Mouse (Mus musculus) urinary bladder, adult 18-20 months (tissue): ENCODE data around the gene Tas2r119.

Experiments used
- DNase-seq, 2 experiments: peaks; one replicate each; pipeline ENCODE4 v3.0.0; 2022; ENCODE audit warnings: low spot score in 2 of 2, mixed read lengths in 2 of 2

The Tas2r119 gene

GRCm38 (mm10) chr15:32225394-32225793, 48.3 kb downstream of the Tas2r119 start:
- no peak for DNase-seq

- no peak for DNase-seq
Measured at GRCm38 (mm10) chr15:32226381-32226780, 49.3 kb downstream of the Tas2r119 start.

GRCm38 (mm10) chr15:32226888-32227395, 49.9 kb downstream of the Tas2r119 start:
- no peak for DNase-seq
